Mouse (Mus musculus): Measurements from ENCODE around the gene Tmem164.

DNA sequence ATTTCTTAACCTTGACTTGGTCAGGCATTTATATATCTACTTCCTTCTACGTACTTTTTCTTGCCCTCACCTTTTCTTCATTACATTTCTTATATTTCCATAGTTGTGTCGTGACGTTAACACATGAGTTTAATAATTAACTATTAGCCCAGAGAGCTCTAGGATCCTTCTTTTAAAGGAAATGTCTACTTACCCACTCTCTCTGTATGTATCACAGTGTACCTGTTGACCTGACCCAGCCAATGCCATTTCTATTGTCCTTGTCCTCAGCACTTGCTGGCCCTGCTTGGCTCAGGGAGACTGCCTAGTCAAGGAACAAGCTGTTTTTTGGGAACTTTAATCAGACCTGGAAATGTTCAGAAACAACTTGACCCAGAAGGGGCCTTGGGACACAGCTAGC, 40.7 kb downstream of the Tmem164 start:
- TF ChIP-seq CTCF (IDR thresholded peaks at IDR 0.05; ENCODE audit: low read depth, low read length) (no peak), POLR2A (IDR thresholded peaks at IDR 0.05; ENCODE audit: borderline replicate concordance, low read depth, low read length) (no peak)
